Mouse (Mus musculus) spleen, adult 2 months (tissue): ENCODE results near the gene Kank3.

Source experiments
- CTCF ChIP-seq: fragments of 200-500 bp; IDR thresholded peaks from 2 replicates; pipeline ENCODE4 v1.5.1; 2011; ENCODE audit warnings: mild to moderate bottlenecking, inconsistent platforms; ENCODE audit not compliant: insufficient read depth, insufficient read length, insufficient replicate concordance; ENCODE audit errors: extremely low read depth
- POLR2A ChIP-seq: fragments of 200-500 bp; IDR thresholded peaks from 2 replicates; pipeline ENCODE4 v1.6.1; 2011; ENCODE audit warnings: low read depth, low read length, inconsistent platforms

DNA sequence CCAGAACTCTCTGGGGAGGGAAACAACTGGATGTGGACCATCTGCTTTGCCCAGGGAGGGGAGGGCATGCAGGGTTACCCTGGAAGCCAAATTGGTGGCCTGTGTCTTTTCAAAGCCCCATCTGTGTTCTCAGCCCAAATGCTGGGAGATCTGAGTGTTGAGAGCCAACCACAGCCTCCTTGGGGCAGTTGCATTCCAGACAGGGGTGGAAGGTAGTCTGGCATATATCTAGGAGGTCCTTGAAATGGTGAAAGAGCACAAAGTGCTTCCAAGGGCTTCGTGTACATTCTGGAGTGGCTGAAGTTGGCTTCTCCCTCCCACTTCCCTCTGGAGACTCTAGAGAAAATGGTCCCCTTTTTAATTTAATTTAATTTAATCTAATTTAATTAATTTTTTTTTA is 5.6 kb upstream of the Kank3 start:
- TF ChIP-seq CTCF (no peak), POLR2A (no peak)
